Mouse (Mus musculus) embryonic facial prominence, embryonic 15.5 days (tissue): ENCODE data around the gene Dnttip1. TPM values are rescaled to one million over a fixed set of nuclear protein-coding genes. Genes with fewer than 3 reads are reported as not detected.

Source experiments
- ATAC-seq: fragments of 200-750 bp; cut with Nextera tagmentation; 2 replicates; pipeline ENCODE4 v1.8.0; 2017; ENCODE audit warnings: low read depth, moderate TSS enrichment; ENCODE audit not compliant: insufficient number of reproducible peaks, low FRiP score, low TSS enrichment
- H3K27ac ChIP-seq: fragments of 300-500 bp; sonication (generic); replicated peaks from 2 replicates; pipeline ENCODE4 v1.5.1; 2015; ENCODE audit warnings: mild to moderate bottlenecking, inconsistent platforms
- H3K27me3 ChIP-seq: fragments of 300-500 bp; sonication (generic); 2 replicates; pipeline ENCODE4 v1.6.1; 2015; ENCODE audit warnings: inconsistent platforms
- H3K36me3 ChIP-seq: fragments of 300-500 bp; sonication (generic); 2 replicates; pipeline ENCODE4 v1.6.1; 2015; ENCODE audit warnings: mild to moderate bottlenecking, inconsistent platforms
- H3K4me1 ChIP-seq: fragments of 300-500 bp; sonication (generic); 2 replicates; pipeline ENCODE4 v1.6.1; 2015; ENCODE audit warnings: inconsistent platforms
- H3K4me2 ChIP-seq: fragments of 300-500 bp; sonication (generic); replicated peaks from 2 replicates; pipeline ENCODE4 v1.6.1; 2015; ENCODE audit warnings: mild to moderate bottlenecking, inconsistent platforms
- H3K4me3 ChIP-seq: fragments of 300-500 bp; sonication (generic); replicated peaks from 2 replicates; pipeline ENCODE4 v1.5.1; 2015; ENCODE audit warnings: mild to moderate bottlenecking, inconsistent platforms
- H3K9ac ChIP-seq: fragments of 300-500 bp; sonication (generic); 2 replicates; pipeline ENCODE4 v1.6.1; 2015; ENCODE audit warnings: inconsistent platforms
- H3K9me3 ChIP-seq: fragments of 300-500 bp; sonication (generic); replicated peaks from 2 replicates; pipeline ENCODE4 v1.6.1; 2016; ENCODE audit warnings: inconsistent platforms
- WGBS: fragments of 180-500 bp; shearing (Covaris S2); methylation state at CpG from one replicate; pipeline ENCODE4 v1.1.7; 2015; 5-methylcytosine and 5-hydroxymethylcytosine counted together
- polyA plus RNA-seq: library from polyadenylated mRNA; unstranded; fragments of >200 nt; fragmentation: Nextera tagmentation; extraction: Ambion mirVana; gene quantifications from 2 replicates; pipeline ENCODE4 v1.2.1, GENCODE M21; 2015

Gene Dnttip1
- polyA plus RNA-seq, 1 experiment from 2014 or later, result 66.3 TPM

- H3K4me2 ChIP-seq, result no peak overlapping the region
- no peak overlapping the region for H3K9ac ChIP-seq
- 58% methylated on average over 2 of the region's 2 CpGs for WGBS
- H3K27ac ChIP-seq, result no peak overlapping the region
- H3K4me3 ChIP-seq, result no peak overlapping the region
- H3K27me3 ChIP-seq, result no peaks in the 10 kb centered on the region
- 0 out of 2 replicates have a peak, but pooled peaks cover 9% of the 10 kb centered on the region for H3K4me1 ChIP-seq
- ATAC-seq, result no peak
- 0 out of 2 replicates have a peak, but pooled peaks cover 6% of the 10 kb centered on the region for H3K36me3 ChIP-seq
- no peaks in the 10 kb centered on the region for H3K9me3 ChIP-seq
These were observed 67.8 kb downstream of the Dnttip1 start for GRCm38 (mm10) chr2:164813557-164813956.

- H3K9ac ChIP-seq, result no peak overlapping the region
- 0 out of 2 replicates have a peak, but pooled peaks cover 9% of the 10 kb centered on the region for H3K4me1 ChIP-seq
- no peak for ATAC-seq
- no peak overlapping the region for H3K4me3 ChIP-seq
- no peak overlapping the region for H3K4me2 ChIP-seq
- H3K27me3 ChIP-seq, result no peaks in the 10 kb centered on the region
- no peak overlapping the region for H3K27ac ChIP-seq
- peaks cover under 1% of the 10 kb centered on the region; the same call in 1 of the 2 replicates for H3K36me3 ChIP-seq
- WGBS, result 86% methylated on average over 5 of the region's 5 CpGs
- H3K9me3 ChIP-seq, result no peaks in the 10 kb centered on the region
These were observed 69.6 kb downstream of the Dnttip1 start for GRCm38 (mm10) chr2:164815348-164815747.

- Histone ChIP-seq H3K4me1 (0 out of 2 replicates have a peak, but pooled peaks cover 9% of the 10 kb centered on the region), H3K27me3 (no peaks in the 10 kb centered on the region), H3K4me2 (no peak overlapping the region), H3K27ac (no peak overlapping the region), H3K9me3 (no peaks in the 10 kb centered on the region), H3K36me3 (peaks cover 5% of the 10 kb centered on the region; the same call in 1 of the 2 replicates), H3K9ac (no peak overlapping the region), H3K4me3 (no peak overlapping the region)
- 89% methylated on average over 8 of the region's 8 CpGs for WGBS
- ATAC-seq, result no peak
These were observed 70.0 kb downstream of the Dnttip1 start for GRCm38 (mm10) chr2:164815821-164816220.

- H3K27ac ChIP-seq, result no peak overlapping the region
- H3K4me1 ChIP-seq, result peaks cover 12% of the 10 kb centered on the region; the same call in 1 of the 2 replicates
- no peak overlapping the region for H3K4me2 ChIP-seq
- no peak overlapping the region for H3K9ac ChIP-seq
- no peaks in the 10 kb centered on the region for H3K9me3 ChIP-seq
- no peak for ATAC-seq
- H3K4me3 ChIP-seq, result no peak overlapping the region
- WGBS, result 69% methylated on average over 6 of the region's 6 CpGs
- H3K36me3 ChIP-seq, result peaks cover 10% of the 10 kb centered on the region
- no peaks in the 10 kb centered on the region for H3K27me3 ChIP-seq
These were observed 71.4 kb downstream of the Dnttip1 start for GRCm38 (mm10) chr2:164817206-164817605.

- Histone ChIP-seq H3K27me3 (no peaks in the 10 kb centered on the region), H3K27ac (no peak overlapping the region), H3K4me2 (no peak overlapping the region), H3K4me3 (no peak overlapping the region), H3K9me3 (no peaks in the 10 kb centered on the region), H3K36me3 (peaks cover 10% of the 10 kb centered on the region), H3K4me1 (peaks cover 16% of the 10 kb centered on the region; the same call in 1 of the 2 replicates), H3K9ac (no peak overlapping the region)
- 55% methylated on average over 5 of the region's 5 CpGs for WGBS
- ATAC-seq, result no peak
These were observed 71.9 kb downstream of the Dnttip1 start for GRCm38 (mm10) chr2:164817703-164818102.

Other genes with a start within 250 kb of the Dnttip1 start
- gene Pigt, start 248.5 kb upstream of the Dnttip1 start, polyA plus RNA-seq, result 63.0 and 70.5 TPM in 2 replicates
- 47.5 and 73.4 TPM in 2 replicates for gene Wfdc2, start 183.6 kb upstream of the Dnttip1 start, polyA plus RNA-seq
- gene Spint3, start 172.5 kb upstream of the Dnttip1 start, polyA plus RNA-seq, result not detected in 2 replicates
- gene Wfdc6a, start 160.5 kb upstream of the Dnttip1 start, polyA plus RNA-seq, result 0.22 and 0.27 TPM in 2 replicates
- not detected in 2 replicates for gene Eppin, start 152.4 kb upstream of the Dnttip1 start, polyA plus RNA-seq
- gene Wfdc6b, start 132.5 kb upstream of the Dnttip1 start, polyA plus RNA-seq, result not detected in 2 replicates
- gene Wfdc8, start 132.4 kb upstream of the Dnttip1 start, polyA plus RNA-seq, result not detected in 2 replicates
- gene Wfdc16, start 107.2 kb upstream of the Dnttip1 start, polyA plus RNA-seq, result not detected in 2 replicates
- gene Wfdc10, start 89.9 kb upstream of the Dnttip1 start, polyA plus RNA-seq, result 1.5 and 2.8 TPM in 2 replicates
- gene Wfdc9, start 89.4 kb upstream of the Dnttip1 start, polyA plus RNA-seq, result not detected in 2 replicates
- gene Wfdc11, start 71.9 kb upstream of the Dnttip1 start, polyA plus RNA-seq, result not detected in 2 replicates
- gene Wfdc13, start 60.9 kb upstream of the Dnttip1 start, polyA plus RNA-seq, result 0.16 and 0.71 TPM in 2 replicates
- not detected in 2 replicates for gene Spint4, start 47.5 kb upstream of the Dnttip1 start, polyA plus RNA-seq
- not detected in 2 replicates for gene Spint5, start 30.7 kb upstream of the Dnttip1 start, polyA plus RNA-seq
- gene Wfdc3, start 52 bp upstream of the Dnttip1 start, polyA plus RNA-seq, result 2.2 and 3.2 TPM in 2 replicates
- gene Ube2c, start 23.9 kb downstream of the Dnttip1 start, polyA plus RNA-seq, result 297 and 302 TPM in 2 replicates
- gene Tnnc2, start 34.0 kb downstream of the Dnttip1 start, polyA plus RNA-seq, result 383 and 528 TPM in 2 replicates
- gene Snx21, start 39.8 kb downstream of the Dnttip1 start, polyA plus RNA-seq, result 37.1 and 37.3 TPM in 2 replicates
- 20.7 and 20.9 TPM in 2 replicates for gene Acot8, start 58.9 kb downstream of the Dnttip1 start, polyA plus RNA-seq
- 7.3 and 7.6 TPM in 2 replicates for gene Zswim3, start 59.1 kb downstream of the Dnttip1 start, polyA plus RNA-seq
- 18.2 and 20.1 TPM in 2 replicates for gene Zswim1, start 76.7 kb downstream of the Dnttip1 start, polyA plus RNA-seq
- gene Spata25, start 82.6 kb downstream of the Dnttip1 start, polyA plus RNA-seq, result not detected in 2 replicates
- gene Ctsa, start 86.9 kb downstream of the Dnttip1 start, polyA plus RNA-seq, result 174 and 175 TPM in 2 replicates
- gene Neurl2, start 87.5 kb downstream of the Dnttip1 start, polyA plus RNA-seq, result 8.5 and 9.0 TPM in 2 replicates
- 66.8 and 77.0 TPM in 2 replicates for gene Pltp, start 111.7 kb downstream of the Dnttip1 start, polyA plus RNA-seq
- gene Pcif1, start 133.3 kb downstream of the Dnttip1 start, polyA plus RNA-seq, result 65.7 and 74.8 TPM in 2 replicates
- gene Zfp335, start 165.8 kb downstream of the Dnttip1 start, polyA plus RNA-seq, result 13.4 and 16.0 TPM in 2 replicates
- 41.4 and 46.1 TPM in 2 replicates for gene Mmp9, start 194.8 kb downstream of the Dnttip1 start, polyA plus RNA-seq
- 0.72 and 0.85 TPM in 2 replicates for gene Slc12a5, start 214.8 kb downstream of the Dnttip1 start, polyA plus RNA-seq